Mouse (Mus musculus): ENCODE measurements at regions not wholly inside any gene's neighbourhood (a gene's known extent, or its start where the extent isn't known, plus 50 kb on each side); places are given as distances from the start of the nearest gene placed in this dataset.

DNA sequence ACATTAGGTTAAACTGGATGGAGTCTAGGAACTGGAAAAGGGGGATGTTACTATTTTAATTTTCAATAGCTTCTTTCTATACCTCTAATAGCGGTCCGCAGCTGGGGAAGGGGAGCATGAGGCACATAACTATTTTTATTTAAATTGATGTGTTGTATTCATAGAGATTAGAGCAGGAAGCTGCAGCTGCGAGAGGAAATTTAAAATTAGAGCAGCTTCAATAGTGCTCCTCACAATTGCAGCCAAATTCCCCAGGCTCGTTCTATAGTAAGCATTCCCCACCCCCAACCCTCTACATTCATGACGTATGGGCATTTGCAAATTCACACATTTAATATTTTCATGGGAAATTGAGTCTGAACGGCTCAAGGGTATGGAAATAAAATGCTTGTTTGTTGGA is 348.0 kb upstream of the Syt1 start:
- 59% methylated on average over 6 of the region's 6 CpGs for WGBS
- ATAC-seq: no peak
- Histone ChIP-seq H3K9me3 (ENCODE audit: control insufficient read depth) (no peaks in the 10 kb centered on the region), H3K27ac (ENCODE audit: low read depth, low read length) (no peak overlapping the region), H3K4me2 (replicated peaks; ENCODE audit: low read depth) (no peak overlapping the region), H3K9ac (ENCODE audit: low read depth, low read length) (no peak overlapping the region), H3K36me3 (ENCODE audit: control insufficient read depth, insufficient read depth) (no peaks in the 10 kb centered on the region), H3K27me3 (replicated peaks; ENCODE audit: control insufficient read depth, insufficient read depth, low read length) (no peaks in the 10 kb centered on the region), H3K4me3 (ENCODE audit: low read depth, low read length) (no peak overlapping the region), H3K4me1 (replicated peaks; ENCODE audit: control insufficient read depth, insufficient read depth, low read length) (no peaks in the 10 kb centered on the region)
- no peak for TF ChIP-seq CTCF (IDR thresholded peaks at IDR 0.05; ENCODE audit: low read depth)

DNA sequence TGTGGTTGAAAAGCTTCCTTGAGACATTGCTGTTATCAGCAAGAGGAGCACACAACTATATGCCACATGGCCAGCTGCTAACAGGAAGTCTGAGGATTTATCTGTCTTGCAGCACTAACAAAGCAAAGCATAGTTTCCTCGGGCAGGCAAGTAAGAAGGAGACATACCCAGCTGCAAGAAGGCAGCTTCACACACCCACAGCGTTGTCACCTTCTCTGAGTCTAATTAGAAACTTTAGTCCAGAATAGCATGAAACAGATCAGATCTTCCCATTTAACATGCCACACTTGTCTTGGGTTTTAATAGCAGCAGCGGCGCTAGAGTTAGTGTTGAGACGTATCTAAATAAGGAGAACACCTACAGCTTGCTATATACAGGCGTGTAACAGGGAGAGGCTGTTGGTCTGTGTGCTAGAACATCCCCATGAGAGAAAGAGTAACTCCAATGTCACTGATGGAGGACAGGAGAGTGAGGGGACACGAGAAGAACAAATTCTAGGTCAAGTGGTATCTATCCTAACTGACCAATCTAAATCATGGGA is 322.1 kb upstream of the Syt1 start:
- H3K27ac ChIP-seq (ENCODE audit: low read depth, low read length): no peak overlapping the region
- no peak for TF ChIP-seq CTCF (IDR thresholded peaks at IDR 0.05; ENCODE audit: low read depth)
- no peaks in the 10 kb centered on the region for H3K27me3 ChIP-seq (replicated peaks; ENCODE audit: control insufficient read depth, insufficient read depth, low read length)
- no peaks in the 10 kb centered on the region for H3K36me3 ChIP-seq (ENCODE audit: control insufficient read depth, insufficient read depth)
- no peak overlapping the region for H3K4me3 ChIP-seq (ENCODE audit: low read depth, low read length)
- ATAC-seq: no peak
- no peak overlapping the region for H3K4me2 ChIP-seq (replicated peaks; ENCODE audit: low read depth)
- no peaks in the 10 kb centered on the region for H3K4me1 ChIP-seq (replicated peaks; ENCODE audit: control insufficient read depth, insufficient read depth, low read length)
- 78% methylated on average over 7 of the region's 7 CpGs for WGBS
- no peaks in the 10 kb centered on the region for H3K9me3 ChIP-seq (ENCODE audit: control insufficient read depth)
- no peak overlapping the region for H3K9ac ChIP-seq (ENCODE audit: low read depth, low read length)

DNA sequence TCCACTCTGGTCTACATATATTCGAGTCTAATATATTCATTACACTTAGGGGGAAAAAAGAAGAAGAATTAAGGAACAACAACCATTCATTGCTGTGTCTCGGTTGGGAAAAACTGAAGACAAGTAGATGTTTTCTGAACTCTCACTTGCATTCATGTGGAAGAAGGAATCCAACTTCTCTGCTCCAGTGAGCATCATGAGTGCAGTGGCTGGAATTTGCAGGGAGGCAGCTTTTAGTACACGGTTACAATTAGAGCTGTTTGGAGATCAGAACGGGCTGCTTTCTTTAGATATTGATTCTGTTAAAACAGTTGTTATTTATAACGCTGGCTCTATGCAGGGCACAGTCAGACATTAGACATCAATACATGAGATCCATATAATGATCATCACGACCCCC is 298.5 kb upstream of the Syt1 start:
- Histone ChIP-seq H3K4me3 (ENCODE audit: low read depth, low read length) (no peak overlapping the region), H3K4me1 (replicated peaks; ENCODE audit: control insufficient read depth, insufficient read depth, low read length) (no peaks in the 10 kb centered on the region), H3K9ac (ENCODE audit: low read depth, low read length) (no peak overlapping the region), H3K4me2 (replicated peaks; ENCODE audit: low read depth) (no peak overlapping the region), H3K27ac (ENCODE audit: low read depth, low read length) (no peak overlapping the region), H3K9me3 (ENCODE audit: control insufficient read depth) (no peaks in the 10 kb centered on the region), H3K27me3 (replicated peaks; ENCODE audit: control insufficient read depth, insufficient read depth, low read length) (no peaks in the 10 kb centered on the region), H3K36me3 (ENCODE audit: control insufficient read depth, insufficient read depth) (no peaks in the 10 kb centered on the region)
- no peak for TF ChIP-seq CTCF (IDR thresholded peaks at IDR 0.05; ENCODE audit: low read depth)
- WGBS: 79% methylated on average over 6 of the region's 6 CpGs
- no peak for ATAC-seq

DNA sequence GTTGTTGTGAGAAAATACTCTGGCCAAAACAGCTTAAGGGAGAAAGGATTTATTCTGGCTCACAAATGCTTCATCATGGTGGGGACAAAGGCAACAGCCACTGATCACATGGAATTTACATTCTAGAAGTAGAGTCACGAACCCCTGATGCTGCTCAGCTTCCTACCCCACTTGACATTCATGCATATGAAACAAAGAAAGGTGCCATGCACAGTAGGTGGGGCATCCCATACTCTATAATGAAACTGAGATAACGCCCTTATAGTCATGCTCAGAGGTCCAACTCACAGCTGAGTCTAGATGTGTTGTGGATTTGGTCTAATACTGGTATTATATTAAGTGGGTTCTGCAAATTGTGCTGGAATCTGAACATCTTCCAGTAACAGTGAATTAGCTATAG is 289.4 kb upstream of the Syt1 start:
- no peak for TF ChIP-seq CTCF (IDR thresholded peaks at IDR 0.05; ENCODE audit: low read depth)
- Histone ChIP-seq H3K36me3 (ENCODE audit: control insufficient read depth, insufficient read depth) (no peaks in the 10 kb centered on the region), H3K4me2 (replicated peaks; ENCODE audit: low read depth) (no peak overlapping the region), H3K9me3 (ENCODE audit: control insufficient read depth) (no peaks in the 10 kb centered on the region), H3K27ac (ENCODE audit: low read depth, low read length) (no peak overlapping the region), H3K9ac (ENCODE audit: low read depth, low read length) (no peak overlapping the region), H3K4me3 (ENCODE audit: low read depth, low read length) (peak overlapping the region; percentile 9; the same call in 1 of the 2 replicates), H3K27me3 (replicated peaks; ENCODE audit: control insufficient read depth, insufficient read depth, low read length) (no peaks in the 10 kb centered on the region), H3K4me1 (replicated peaks; ENCODE audit: control insufficient read depth, insufficient read depth, low read length) (no peaks in the 10 kb centered on the region)
- WGBS: 67% methylated on average over 2 of the region's 2 CpGs
- ATAC-seq: no peak

DNA sequence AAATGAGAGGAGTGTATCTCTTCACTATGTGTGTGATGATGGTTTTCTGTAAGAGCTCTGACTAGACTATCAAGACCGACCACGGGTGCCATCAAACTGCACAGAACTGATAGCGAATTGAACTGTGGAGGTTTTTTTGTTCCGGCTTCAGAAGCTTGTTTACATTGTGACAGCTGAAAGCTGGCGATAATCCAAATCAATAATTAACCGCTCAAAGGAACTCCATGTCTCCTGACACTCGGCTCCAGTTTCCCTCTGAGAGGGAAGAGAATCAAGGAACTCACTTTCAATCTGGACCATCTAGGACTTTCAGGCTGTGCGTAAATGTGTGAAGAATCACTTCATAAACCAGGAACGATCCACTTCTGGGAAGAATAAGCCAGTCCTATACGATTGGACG is 289.0 kb upstream of the Syt1 start:
- WGBS: 32% methylated on average over 11 of the region's 11 CpGs
- Histone ChIP-seq H3K4me1 (replicated peaks; ENCODE audit: control insufficient read depth, insufficient read depth, low read length) (no peaks in the 10 kb centered on the region), H3K27me3 (replicated peaks; ENCODE audit: control insufficient read depth, insufficient read depth, low read length) (no peaks in the 10 kb centered on the region), H3K36me3 (ENCODE audit: control insufficient read depth, insufficient read depth) (no peaks in the 10 kb centered on the region), H3K27ac (ENCODE audit: low read depth, low read length) (no peak overlapping the region), H3K4me3 (ENCODE audit: low read depth, low read length) (peak overlapping the region; percentile 9; the same call in 1 of the 2 replicates), H3K4me2 (replicated peaks; ENCODE audit: low read depth) (no peak overlapping the region), H3K9ac (ENCODE audit: low read depth, low read length) (no peak overlapping the region), H3K9me3 (ENCODE audit: control insufficient read depth) (no peaks in the 10 kb centered on the region)
- ATAC-seq: peak; percentile 68
- TF ChIP-seq CTCF (IDR thresholded peaks at IDR 0.05; ENCODE audit: low read depth): no peak

DNA sequence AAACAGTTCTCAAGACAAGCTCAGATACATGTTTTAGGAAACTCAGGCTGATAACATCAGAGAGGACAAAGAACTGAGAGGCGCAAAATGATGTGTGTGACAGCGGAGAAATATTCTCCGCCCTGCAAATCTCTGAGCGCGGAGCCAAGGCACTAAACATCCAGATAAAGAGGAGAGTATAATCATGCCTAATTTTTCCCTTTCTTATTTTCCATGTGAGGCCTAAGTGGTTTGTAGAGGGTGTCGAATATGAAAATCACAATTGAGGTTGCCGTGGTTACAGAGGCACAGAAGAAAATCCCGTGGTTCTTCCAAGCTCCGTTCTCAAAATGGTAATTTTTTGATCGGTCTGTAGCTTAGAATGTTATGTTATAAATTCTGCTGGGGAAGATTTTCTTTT is 272.6 kb upstream of the Syt1 start:
- Histone ChIP-seq H3K4me2 (replicated peaks; ENCODE audit: low read depth) (no peak overlapping the region), H3K4me1 (replicated peaks; ENCODE audit: control insufficient read depth, insufficient read depth, low read length) (no peaks in the 10 kb centered on the region), H3K9me3 (ENCODE audit: control insufficient read depth) (no peaks in the 10 kb centered on the region), H3K27ac (ENCODE audit: low read depth, low read length) (no peak overlapping the region), H3K9ac (ENCODE audit: low read depth, low read length) (no peak overlapping the region), H3K4me3 (ENCODE audit: low read depth, low read length) (no peak overlapping the region), H3K27me3 (replicated peaks; ENCODE audit: control insufficient read depth, insufficient read depth, low read length) (no peaks in the 10 kb centered on the region), H3K36me3 (ENCODE audit: control insufficient read depth, insufficient read depth) (no peaks in the 10 kb centered on the region)
- ATAC-seq: no peak
- no peak for TF ChIP-seq CTCF (IDR thresholded peaks at IDR 0.05; ENCODE audit: low read depth)
- 91% methylated on average over 10 of the region's 10 CpGs for WGBS

DNA sequence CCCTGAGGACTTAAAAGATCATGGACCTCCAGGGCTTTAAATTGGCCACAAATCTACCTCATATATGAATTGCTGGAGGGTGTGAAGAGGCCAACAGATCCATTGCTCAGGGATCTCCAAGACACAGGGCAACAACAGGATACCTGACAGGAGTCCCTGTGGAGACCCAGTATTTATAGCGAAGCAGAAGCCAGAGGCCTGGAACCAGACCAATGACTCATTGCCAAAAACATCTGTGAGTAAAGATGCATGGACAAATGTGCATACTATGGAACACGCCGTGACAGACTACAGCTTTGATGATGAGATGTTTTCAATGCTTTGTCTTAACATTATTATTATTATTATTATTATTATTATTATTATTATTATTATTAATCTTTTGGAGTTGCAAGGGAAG is 239.0 kb upstream of the Syt1 start:
- Histone ChIP-seq H3K9ac (ENCODE audit: low read depth, low read length) (no peak overlapping the region), H3K36me3 (ENCODE audit: control insufficient read depth, insufficient read depth) (no peaks in the 10 kb centered on the region), H3K4me2 (replicated peaks; ENCODE audit: low read depth) (no peak overlapping the region), H3K27ac (ENCODE audit: low read depth, low read length) (no peak overlapping the region), H3K9me3 (ENCODE audit: control insufficient read depth) (no peaks in the 10 kb centered on the region), H3K27me3 (replicated peaks; ENCODE audit: control insufficient read depth, insufficient read depth, low read length) (no peaks in the 10 kb centered on the region), H3K4me1 (replicated peaks; ENCODE audit: control insufficient read depth, insufficient read depth, low read length) (no peaks in the 10 kb centered on the region), H3K4me3 (ENCODE audit: low read depth, low read length) (no peak overlapping the region)
- TF ChIP-seq CTCF (IDR thresholded peaks at IDR 0.05; ENCODE audit: low read depth): no peak
- no peak for ATAC-seq
- 87% methylated on average over 3 of the region's 3 CpGs for WGBS
